ENCODE assay signal across 23 mouse cellular contexts in the genomic region with DNA sequence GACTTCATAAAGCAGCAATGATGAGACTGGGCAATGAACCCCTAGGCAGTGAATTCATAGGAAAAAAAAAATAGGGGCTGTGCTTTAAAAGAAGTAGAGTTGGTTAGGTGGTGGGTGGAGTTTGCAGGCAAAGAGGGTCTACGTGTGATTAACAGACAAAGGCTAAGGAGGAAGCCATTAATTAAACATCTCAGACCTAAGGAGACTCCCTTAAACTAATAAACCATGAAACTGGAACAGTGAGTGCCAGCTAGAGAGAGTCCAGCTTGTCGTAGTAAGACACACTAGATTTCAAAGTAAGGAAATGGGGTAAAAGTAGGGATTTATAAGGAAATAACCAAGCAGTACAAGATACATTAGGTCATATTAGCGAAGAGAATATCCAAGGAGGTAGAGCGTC.
"Had no signal": no experiment of that assay in that cellular context is flagged by ENCODE, and none has a peak within 500 bp of the region (broad histone marks: within the 10 kb centered on the region; RNA-seq: fewer than 3 reads in every experiment).

No protein-coding gene starts in this region.

- H3K9ac ChIP-seq: forebrain, postnatal 0 days; heart, embryonic 13.5 days; heart, embryonic 15.5 days; hindbrain, embryonic 13.5 days; hindbrain, embryonic 15.5 days; limb, embryonic 13.5 days; limb, embryonic 15.5 days; liver, embryonic 12.5 days had no signal

- H3K27ac ChIP-seq: heart, embryonic 13.5 days; heart, embryonic 15.5 days; hindbrain, embryonic 13.5 days; hindbrain, embryonic 15.5 days; hindbrain, postnatal 0 days; limb, embryonic 13.5 days; limb, embryonic 15.5 days; liver, embryonic 12.5 days had no signal

- DNase-seq: forebrain, postnatal 0 days; gastrocnemius, postnatal 14 days; gastrocnemius, postnatal 36 days; heart, adult 2 months; heart, postnatal 14 days; heart, postnatal 36 days; kidney, adult 11 months; kidney, adult 9 months; kidney, postnatal 14 days; kidney, postnatal 36 days; layer of hippocampus, adult 9-11 months; layer of hippocampus, postnatal 36 days; left cerebral cortex, postnatal 4 days had no signal

- H3K27me3 ChIP-seq: heart, embryonic 13.5 days; heart, embryonic 15.5 days; hindbrain, embryonic 15.5 days; liver, embryonic 12.5 days had no signal

- H3K4me3 ChIP-seq: heart, adult 2 months; heart, embryonic 13.5 days; heart, embryonic 15.5 days; hindbrain, embryonic 13.5 days; hindbrain, embryonic 15.5 days; limb, embryonic 13.5 days; limb, embryonic 15.5 days; liver, embryonic 12.5 days had no signal

- H3K4me1 ChIP-seq: heart, embryonic 15.5 days; hindbrain, embryonic 13.5 days; limb, embryonic 15.5 days had no signal

- H3K36me3 ChIP-seq: heart, embryonic 13.5 days; heart, embryonic 15.5 days; hindbrain, embryonic 13.5 days; hindbrain, embryonic 15.5 days; limb, embryonic 13.5 days; limb, embryonic 15.5 days; liver, embryonic 12.5 days had no signal

- H3K4me2 ChIP-seq: heart, embryonic 11.5 days; heart, embryonic 13.5 days; heart, embryonic 15.5 days; hindbrain, embryonic 13.5 days; hindbrain, embryonic 15.5 days; limb, embryonic 13.5 days; limb, embryonic 15.5 days; liver, embryonic 12.5 days had no signal

- ATAC-seq: forebrain, postnatal 0 days; hindbrain, postnatal 0 days; intestine, embryonic 16.5 days; liver, embryonic 12.5 days had no signal

- H3K9me3 ChIP-seq: heart, embryonic 13.5 days; heart, embryonic 15.5 days; hindbrain, embryonic 13.5 days; hindbrain, embryonic 15.5 days; limb, embryonic 13.5 days; limb, embryonic 15.5 days; liver, embryonic 12.5 days had no signal
